Mouse (Mus musculus): ENCODE measurements around the gene Dip2b. TPM values are rescaled to one million over a fixed set of nuclear protein-coding genes. Genes with fewer than 3 reads are reported as not detected.

The Dip2b gene
- polyA plus RNA-seq, 1 experiment from 2014 or later, result 3.0 TPM

- Histone ChIP-seq H3K4me2 (ENCODE audit: low read depth, low read length) (no peak overlapping the region), H3K9me3 (replicated peaks; ENCODE audit: control insufficient read depth, low read length) (no peaks in the 10 kb centered on the region), H3K36me3 (ENCODE audit: control insufficient read depth, insufficient read depth) (no peaks in the 10 kb centered on the region), H3K9ac (ENCODE audit: low read depth, low read length) (no peak overlapping the region), H3K27me3 (ENCODE audit: control insufficient read depth, insufficient read depth, low read depth, low read length) (no peaks in the 10 kb centered on the region), H3K4me3 (ENCODE audit: low read depth, low read length) (no peak overlapping the region), H3K27ac (ENCODE audit: low read length) (peak overlapping the region; percentile 49; the same call in 1 of the 2 replicates), H3K4me1 (ENCODE audit: control insufficient read depth, low read depth, low read length) (peaks cover 21% of the 10 kb centered on the region)
- peak; percentile 43; the same call in 1 of the 2 replicates for ATAC-seq (ENCODE audit: low read depth)
- 59% methylated on average over 9 of the region's 9 CpGs for WGBS (ENCODE audit: insufficient replicate concordance)
These were observed 35.4 kb downstream of the Dip2b start for GRCm38 (mm10) chr15:100073696-100074453.

- Histone ChIP-seq H3K4me3 (ENCODE audit: low read depth, low read length) (no peak overlapping the region), H3K36me3 (ENCODE audit: control insufficient read depth, insufficient read depth) (no peaks in the 10 kb centered on the region), H3K4me2 (ENCODE audit: low read depth, low read length) (no peak overlapping the region), H3K4me1 (ENCODE audit: control insufficient read depth, low read depth, low read length) (peaks cover 22% of the 10 kb centered on the region), H3K9ac (ENCODE audit: low read depth, low read length) (no peak overlapping the region), H3K9me3 (replicated peaks; ENCODE audit: control insufficient read depth, low read length) (no peaks in the 10 kb centered on the region), H3K27ac (ENCODE audit: low read length) (no peak overlapping the region), H3K27me3 (ENCODE audit: control insufficient read depth, insufficient read depth, low read depth, low read length) (no peaks in the 10 kb centered on the region)
- no peak; the same call in 1 of the 2 replicates for ATAC-seq (ENCODE audit: low read depth)
- WGBS (ENCODE audit: insufficient replicate concordance), result 37% methylated on average over 8 of the region's 8 CpGs
These were observed 36.3 kb downstream of the Dip2b start for GRCm38 (mm10) chr15:100074754-100075153.

GRCm38 (mm10) chr15:100076362-100076761, 37.9 kb downstream of the Dip2b start:
- Histone ChIP-seq H3K4me1 (ENCODE audit: control insufficient read depth, low read depth, low read length) (peaks cover 32% of the 10 kb centered on the region), H3K9me3 (replicated peaks; ENCODE audit: control insufficient read depth, low read length) (no peaks in the 10 kb centered on the region), H3K36me3 (ENCODE audit: control insufficient read depth, insufficient read depth) (no peaks in the 10 kb centered on the region), H3K27ac (ENCODE audit: low read length) (no peak overlapping the region), H3K4me3 (ENCODE audit: low read depth, low read length) (no peak overlapping the region), H3K27me3 (ENCODE audit: control insufficient read depth, insufficient read depth, low read depth, low read length) (no peaks in the 10 kb centered on the region), H3K9ac (ENCODE audit: low read depth, low read length) (no peak overlapping the region), H3K4me2 (ENCODE audit: low read depth, low read length) (no peak overlapping the region)
- whole genome bisulfite sequencing (ENCODE audit: insufficient replicate concordance), result 47% methylated on average over 4 of the region's 4 CpGs
- ATAC-seq (ENCODE audit: low read depth), result 0 out of 2 replicates have a peak, but pooled peaks have one; percentile 25

- Histone ChIP-seq H3K27ac (ENCODE audit: low read length) (no peak overlapping the region), H3K9ac (ENCODE audit: low read depth, low read length) (no peak overlapping the region), H3K9me3 (replicated peaks; ENCODE audit: control insufficient read depth, low read length) (no peaks in the 10 kb centered on the region), H3K27me3 (ENCODE audit: control insufficient read depth, insufficient read depth, low read depth, low read length) (no peaks in the 10 kb centered on the region), H3K4me3 (ENCODE audit: low read depth, low read length) (no peak overlapping the region), H3K4me1 (ENCODE audit: control insufficient read depth, low read depth, low read length) (peaks cover 24% of the 10 kb centered on the region), H3K4me2 (ENCODE audit: low read depth, low read length) (no peak overlapping the region), H3K36me3 (ENCODE audit: control insufficient read depth, insufficient read depth) (no peaks in the 10 kb centered on the region)
- WGBS (ENCODE audit: insufficient replicate concordance), result 26% methylated on average over 1 of the region's 1 CpGs
- no peak for ATAC-seq (ENCODE audit: low read depth)
These were observed 42.5 kb downstream of the Dip2b start for GRCm38 (mm10) chr15:100080833-100081477.

- Histone ChIP-seq H3K9ac (ENCODE audit: low read depth, low read length) (no peak overlapping the region), H3K4me3 (ENCODE audit: low read depth, low read length) (no peak overlapping the region), H3K27me3 (ENCODE audit: control insufficient read depth, insufficient read depth, low read depth, low read length) (no peaks in the 10 kb centered on the region), H3K27ac (ENCODE audit: low read length) (peak overlapping the region; percentile 22; the same call in 1 of the 2 replicates), H3K4me2 (ENCODE audit: low read depth, low read length) (no peak overlapping the region), H3K9me3 (replicated peaks; ENCODE audit: control insufficient read depth, low read length) (no peaks in the 10 kb centered on the region), H3K36me3 (ENCODE audit: control insufficient read depth, insufficient read depth) (no peaks in the 10 kb centered on the region), H3K4me1 (ENCODE audit: control insufficient read depth, low read depth, low read length) (peaks cover 21% of the 10 kb centered on the region)
- WGBS (ENCODE audit: insufficient replicate concordance), result 83% methylated on average over 6 of the region's 6 CpGs
- ATAC-seq (ENCODE audit: low read depth), result 0 out of 2 replicates have a peak, but pooled peaks have one; percentile 8
These were observed 43.1 kb downstream of the Dip2b start for GRCm38 (mm10) chr15:100081478-100081998.

- Histone ChIP-seq H3K36me3 (ENCODE audit: control insufficient read depth, insufficient read depth) (no peaks in the 10 kb centered on the region), H3K9me3 (replicated peaks; ENCODE audit: control insufficient read depth, low read length) (no peaks in the 10 kb centered on the region), H3K9ac (ENCODE audit: low read depth, low read length) (no peak overlapping the region), H3K4me1 (ENCODE audit: control insufficient read depth, low read depth, low read length) (peaks cover 17% of the 10 kb centered on the region), H3K4me3 (ENCODE audit: low read depth, low read length) (no peak overlapping the region), H3K4me2 (ENCODE audit: low read depth, low read length) (no peak overlapping the region), H3K27ac (ENCODE audit: low read length) (peak overlapping the region; percentile 22; the same call in 1 of the 2 replicates), H3K27me3 (ENCODE audit: control insufficient read depth, insufficient read depth, low read depth, low read length) (no peaks in the 10 kb centered on the region)
- WGBS (ENCODE audit: insufficient replicate concordance), result 67% methylated on average over 8 of the region's 8 CpGs
- ATAC-seq (ENCODE audit: low read depth), result peak; percentile 82
These were observed 43.6 kb downstream of the Dip2b start for GRCm38 (mm10) chr15:100082052-100082451.

- Histone ChIP-seq H3K4me1 (ENCODE audit: control insufficient read depth, low read depth, low read length) (peaks cover 16% of the 10 kb centered on the region), H3K36me3 (ENCODE audit: control insufficient read depth, insufficient read depth) (no peaks in the 10 kb centered on the region), H3K9me3 (replicated peaks; ENCODE audit: control insufficient read depth, low read length) (no peaks in the 10 kb centered on the region), H3K9ac (ENCODE audit: low read depth, low read length) (no peak overlapping the region), H3K4me3 (ENCODE audit: low read depth, low read length) (no peak overlapping the region), H3K4me2 (ENCODE audit: low read depth, low read length) (no peak overlapping the region), H3K27ac (ENCODE audit: low read length) (no peak overlapping the region), H3K27me3 (ENCODE audit: control insufficient read depth, insufficient read depth, low read depth, low read length) (no peaks in the 10 kb centered on the region)
- ATAC-seq (ENCODE audit: low read depth), result no peak
- 72% methylated on average over 5 of the region's 5 CpGs for WGBS (ENCODE audit: insufficient replicate concordance)
These were observed 44.3 kb downstream of the Dip2b start for GRCm38 (mm10) chr15:100082733-100083132.

GRCm38 (mm10) chr15:100083882-100084281, 45.4 kb downstream of the Dip2b start:
- Histone ChIP-seq H3K27me3 (ENCODE audit: control insufficient read depth, insufficient read depth, low read depth, low read length) (no peaks in the 10 kb centered on the region), H3K4me3 (ENCODE audit: low read depth, low read length) (no peak overlapping the region), H3K27ac (ENCODE audit: low read length) (no peak overlapping the region), H3K4me2 (ENCODE audit: low read depth, low read length) (no peak overlapping the region), H3K9me3 (replicated peaks; ENCODE audit: control insufficient read depth, low read length) (no peaks in the 10 kb centered on the region), H3K9ac (ENCODE audit: low read depth, low read length) (no peak overlapping the region), H3K4me1 (ENCODE audit: control insufficient read depth, low read depth, low read length) (peaks cover 16% of the 10 kb centered on the region), H3K36me3 (ENCODE audit: control insufficient read depth, insufficient read depth) (no peaks in the 10 kb centered on the region)
- peak; percentile 43; the same call in 1 of the 2 replicates for ATAC-seq (ENCODE audit: low read depth)
- WGBS (ENCODE audit: insufficient replicate concordance), result 51% methylated on average over 6 of the region's 6 CpGs

GRCm38 (mm10) chr15:100084882-100085281, 46.4 kb downstream of the Dip2b start:
- Histone ChIP-seq H3K36me3 (ENCODE audit: control insufficient read depth, insufficient read depth) (no peaks in the 10 kb centered on the region), H3K9ac (ENCODE audit: low read depth, low read length) (no peak overlapping the region), H3K27ac (ENCODE audit: low read length) (0 out of 2 replicates have a peak overlapping the region, but pooled peaks have one; percentile 3), H3K9me3 (replicated peaks; ENCODE audit: control insufficient read depth, low read length) (no peaks in the 10 kb centered on the region), H3K4me2 (ENCODE audit: low read depth, low read length) (no peak overlapping the region), H3K4me3 (ENCODE audit: low read depth, low read length) (no peak overlapping the region), H3K27me3 (ENCODE audit: control insufficient read depth, insufficient read depth, low read depth, low read length) (no peaks in the 10 kb centered on the region), H3K4me1 (ENCODE audit: control insufficient read depth, low read depth, low read length) (peaks cover 14% of the 10 kb centered on the region)
- 58% methylated on average over 4 of the region's 4 CpGs for WGBS (ENCODE audit: insufficient replicate concordance)
- no peak for ATAC-seq (ENCODE audit: low read depth)
